Mouse (Mus musculus): Measurements from ENCODE around the gene Syt7. TPM values are rescaled to one million over a fixed set of nuclear protein-coding genes. Genes with fewer than 3 reads are reported as not detected.

The Syt7 gene
- total and polyA plus RNA-seq, 3 experiments = not detected

- Histone ChIP-seq H3K9me3 (replicated peaks; ENCODE audit: low read length) (no peaks in the 10 kb centered on the region), H3K4me3 (replicated peaks in 1 of 3; ENCODE audit: low read depth in 2 of 3, low read length in 2 of 3, poor library complexity in 1 of 3) (no peak overlapping the region), H3K4me1 (ENCODE audit: control insufficient read depth in 1 of 2, insufficient read depth in 2 of 2) (no peaks in the 10 kb centered on the region), H3K27me3 (replicated peaks) (peaks cover 90% of the 10 kb centered on the region), H3K79me2 (replicated peaks; ENCODE audit: control insufficient read depth, extremely low read depth, insufficient read depth, poor library complexity, severe bottlenecking) (no peaks in the 10 kb centered on the region), H3K9ac (ENCODE audit: insufficient read depth, low read depth) (no peak overlapping the region), H3K27ac (ENCODE audit: insufficient read depth, low read depth) (no peak overlapping the region), H3K4me2 (ENCODE audit: insufficient read depth, low read depth, poor library complexity, severe bottlenecking) (no peak overlapping the region), H3K36me3 (replicated peaks in 1 of 2; ENCODE audit: control insufficient read depth in 1 of 2, insufficient read depth in 1 of 2, low read length in 1 of 2) (no peaks in the 10 kb centered on the region)
- dilution Hi-C loops (cut with MboI; ENCODE audit: extremely low pct_ligation_motif_present, extremely low pct_unique_long_range_greater_than_20kb, low sequenced_read_pairs) = no loop called here
- TF ChIP-seq MAZ (IDR thresholded peaks at IDR 0.05; ENCODE audit: low read depth, low read length) = no peak
- no peak for TF ChIP-seq ZNF384 (IDR thresholded peaks at IDR 0.05; ENCODE audit: low read depth, low read length)
- no peak for TF ChIP-seq CHD1 (IDR thresholded peaks at IDR 0.05; ENCODE audit: low read depth, low read length)
- no peak for TF ChIP-seq ZKSCAN1 (IDR thresholded peaks at IDR 0.05; ENCODE audit: borderline replicate concordance, low read depth, low read length)
- no peak for TF ChIP-seq MXI1 (IDR thresholded peaks at IDR 0.05; ENCODE audit: low read depth, low read length)
- TF ChIP-seq CTCF (conservative IDR thresholded peaks at IDR 0.05 in 1 of 2, IDR thresholded peaks at IDR 0.05 in 1 of 2; ENCODE audit: low read depth in 2 of 2, low read length in 2 of 2) = no peak
- no peak for TF ChIP-seq MYC (IDR thresholded peaks at IDR 0.05; ENCODE audit: low read depth, low read length)
- no peak for TF ChIP-seq SIN3A (IDR thresholded peaks at IDR 0.05; ENCODE audit: low read length)
- no peak for TF ChIP-seq TBP (conservative IDR thresholded peaks at IDR 0.05; ENCODE audit: low read depth, low read length)
- TF ChIP-seq HCFC1 (IDR thresholded peaks at IDR 0.05; ENCODE audit: low read depth, low read length) = no peak
- no peak for TF ChIP-seq CHD2 (IDR thresholded peaks at IDR 0.05; ENCODE audit: low read length)
- no peak for TF ChIP-seq JUN (IDR thresholded peaks at IDR 0.05; ENCODE audit: insufficient read depth, low read depth, low read length)
- in situ Hi-C loops (cut with MboI; ENCODE audit: low pct_ligation_motif_present, low pct_unique_long_range_greater_than_20kb, low sequenced_read_pairs) = loop anchor here (5.0 kb wide), 1 partner anchor 55 kb away; no protein-coding TSS in a partner anchor
- DNase-seq (ENCODE audit: extremely low read depth) = no peak
Measured at GRCm38 (mm10) chr19:10396962-10397361, 8.1 kb downstream of the Syt7 start.

- dilution Hi-C loops (cut with MboI; ENCODE audit: extremely low pct_ligation_motif_present, extremely low pct_unique_long_range_greater_than_20kb, low sequenced_read_pairs) (no loop called here), in situ Hi-C loops (cut with MboI; ENCODE audit: low pct_ligation_motif_present, low pct_unique_long_range_greater_than_20kb, low sequenced_read_pairs) (loop anchor here (5.0 kb wide), 1 partner anchor 55 kb away; no protein-coding TSS in a partner anchor)
- Histone ChIP-seq H3K9ac (ENCODE audit: insufficient read depth, low read depth) (no peak overlapping the region), H3K4me1 (ENCODE audit: control insufficient read depth in 1 of 2, insufficient read depth in 2 of 2) (no peaks in the 10 kb centered on the region), H3K9me3 (replicated peaks; ENCODE audit: low read length) (peaks cover under 1% of the 10 kb centered on the region), H3K79me2 (replicated peaks; ENCODE audit: control insufficient read depth, extremely low read depth, insufficient read depth, poor library complexity, severe bottlenecking) (no peaks in the 10 kb centered on the region), H3K4me2 (ENCODE audit: insufficient read depth, low read depth, poor library complexity, severe bottlenecking) (no peak overlapping the region), H3K27me3 (replicated peaks) (peaks cover 90% of the 10 kb centered on the region), H3K36me3 (replicated peaks in 1 of 2; ENCODE audit: control insufficient read depth in 1 of 2, insufficient read depth in 1 of 2, low read length in 1 of 2) (no peaks in the 10 kb centered on the region), H3K4me3 (replicated peaks in 1 of 3; ENCODE audit: low read depth in 2 of 3, low read length in 2 of 3, poor library complexity in 1 of 3) (no peak overlapping the region), H3K27ac (ENCODE audit: insufficient read depth, low read depth) (no peak overlapping the region)
- TF ChIP-seq HCFC1 (IDR thresholded peaks at IDR 0.05; ENCODE audit: low read depth, low read length) = no peak
- TF ChIP-seq ZKSCAN1 (IDR thresholded peaks at IDR 0.05; ENCODE audit: borderline replicate concordance, low read depth, low read length) = no peak
- no peak for TF ChIP-seq SMC3 (IDR thresholded peaks at IDR 0.05; ENCODE audit: low read depth, low read length)
- no peak for TF ChIP-seq MAZ (IDR thresholded peaks at IDR 0.05; ENCODE audit: low read depth, low read length)
- TF ChIP-seq NELFE (IDR thresholded peaks at IDR 0.05; ENCODE audit: low read depth, low read length) = no peak
- TF ChIP-seq EP300 (IDR thresholded peaks at IDR 0.05; ENCODE audit: low read length) = no peak
- TF ChIP-seq MXI1 (IDR thresholded peaks at IDR 0.05; ENCODE audit: low read depth, low read length) = no peak
- TF ChIP-seq JUND (conservative IDR thresholded peaks at IDR 0.05; ENCODE audit: low read depth, low read length) = no peak
- TF ChIP-seq ETS1 (conservative IDR thresholded peaks at IDR 0.05; ENCODE audit: low read depth, low read length) = no peak
- TF ChIP-seq ELF1 (IDR thresholded peaks at IDR 0.05; ENCODE audit: low read depth, low read length) = no peak
- TF ChIP-seq CTCF (conservative IDR thresholded peaks at IDR 0.05 in 1 of 2, IDR thresholded peaks at IDR 0.05 in 1 of 2; ENCODE audit: low read depth in 2 of 2, low read length in 2 of 2) = no peak
- TF ChIP-seq BHLHE40 (IDR thresholded peaks at IDR 0.05; ENCODE audit: low read depth, low read length) = no peak
- TF ChIP-seq POLR2AphosphoS2 (IDR thresholded peaks at IDR 0.05; ENCODE audit: low read depth, low read length) = no peak
- no peak for TF ChIP-seq PAX5 (IDR thresholded peaks at IDR 0.05; ENCODE audit: low read length)
- TF ChIP-seq GABPA (IDR thresholded peaks at IDR 0.05; ENCODE audit: insufficient replicate concordance, low read depth, low read length) = no peak
- no peak for TF ChIP-seq NRF1 (IDR thresholded peaks at IDR 0.05; ENCODE audit: low read depth, low read length)
- no peak for TF ChIP-seq E2F4 (IDR thresholded peaks at IDR 0.05; ENCODE audit: insufficient replicate concordance, low read depth, low read length)
- TF ChIP-seq SIN3A (IDR thresholded peaks at IDR 0.05; ENCODE audit: low read length) = no peak
- no peak for TF ChIP-seq JUN (IDR thresholded peaks at IDR 0.05; ENCODE audit: insufficient read depth, low read depth, low read length)
- TF ChIP-seq USF2 (conservative IDR thresholded peaks at IDR 0.05; ENCODE audit: low read depth, low read length) = no peak
- DNase-seq (ENCODE audit: extremely low read depth) = no peak
Measured at GRCm38 (mm10) chr19:10397479-10398153, 8.7 kb downstream of the Syt7 start.

Measured in CH12.LX (cell line).